Mouse (Mus musculus) liver, adult 2 months (tissue): ENCODE measurements around the gene Olfr1012.

Source experiments
- CTCF ChIP-seq: fragments of 200-500 bp; IDR thresholded peaks from 2 replicates; pipeline ENCODE4 v1.5.1; 2011; ENCODE audit warnings: low read depth, low read length, control low read depth
- POLR2A ChIP-seq: fragments of 200-500 bp; IDR thresholded peaks from 2 replicates; pipeline ENCODE4 v1.6.1; 2011; ENCODE audit warnings: low read length, control low read depth; ENCODE audit not compliant: insufficient read depth; ENCODE audit errors: extremely low read depth

GRCm38 (mm10) chr2:85753822-85754221, 8.7 kb downstream of the Olfr1012 start:
- TF ChIP-seq POLR2A (no peak), CTCF (no peak)
